Mouse (Mus musculus) megakaryocyte, adult 5-6 weeks (primary cell): ENCODE measurements around the gene Zbtb7b. TPM values are rescaled to one million over a fixed set of nuclear protein-coding genes. Genes with fewer than 3 reads are reported as not detected.
A peak's percentile ranks its signal among the peaks of the same experiment; 100 is the strongest.
"Not testable (repeated sequence)": the region's sequence is repeated elsewhere in the genome, so short reads cannot be mapped to it uniquely, and the experiment has no call there.

Experiments used
- ATAC-seq: 2 replicates; pipeline ENCODE4 v1.8.0; 2016; ENCODE audit warnings: mild to moderate bottlenecking, inconsistent platforms; ENCODE audit not compliant: poor library complexity, severe bottlenecking
- total RNA-seq, 2 experiments: library from RNA; stranded (forward) in 1 of 2; stranded (reverse) in 1 of 2; fragments of 153-499, 151-499 nt in 1 of 2; fragments of 221-1000, 200-1000 nt in 1 of 2; gene quantifications; 2 replicates each; pipeline versions ENCODE4 v1.2.3 to v1.2.4; 2015 to 2017

Gene Zbtb7b
- total RNA-seq (2015): 38.9 and 41.1 TPM in 2 replicates
- total RNA-seq (2017): 63.8 and 71.3 TPM in 2 replicates

GRCm38 (mm10) chr3:89394006-89394893 is at the start of gene Zbtb7b:
TSS of gene Zbtb7b (minus strand) at chr3:89394776.
- peak; percentile 58 for ATAC-seq

GRCm38 (mm10) chr3:89440691-89441090 is 46.1 kb upstream of the Zbtb7b start:
- ATAC-seq: no peak

GRCm38 (mm10) chr3:89437269-89437668 is 42.7 kb upstream of the Zbtb7b start:
- peak; percentile 38 for ATAC-seq

DNA sequence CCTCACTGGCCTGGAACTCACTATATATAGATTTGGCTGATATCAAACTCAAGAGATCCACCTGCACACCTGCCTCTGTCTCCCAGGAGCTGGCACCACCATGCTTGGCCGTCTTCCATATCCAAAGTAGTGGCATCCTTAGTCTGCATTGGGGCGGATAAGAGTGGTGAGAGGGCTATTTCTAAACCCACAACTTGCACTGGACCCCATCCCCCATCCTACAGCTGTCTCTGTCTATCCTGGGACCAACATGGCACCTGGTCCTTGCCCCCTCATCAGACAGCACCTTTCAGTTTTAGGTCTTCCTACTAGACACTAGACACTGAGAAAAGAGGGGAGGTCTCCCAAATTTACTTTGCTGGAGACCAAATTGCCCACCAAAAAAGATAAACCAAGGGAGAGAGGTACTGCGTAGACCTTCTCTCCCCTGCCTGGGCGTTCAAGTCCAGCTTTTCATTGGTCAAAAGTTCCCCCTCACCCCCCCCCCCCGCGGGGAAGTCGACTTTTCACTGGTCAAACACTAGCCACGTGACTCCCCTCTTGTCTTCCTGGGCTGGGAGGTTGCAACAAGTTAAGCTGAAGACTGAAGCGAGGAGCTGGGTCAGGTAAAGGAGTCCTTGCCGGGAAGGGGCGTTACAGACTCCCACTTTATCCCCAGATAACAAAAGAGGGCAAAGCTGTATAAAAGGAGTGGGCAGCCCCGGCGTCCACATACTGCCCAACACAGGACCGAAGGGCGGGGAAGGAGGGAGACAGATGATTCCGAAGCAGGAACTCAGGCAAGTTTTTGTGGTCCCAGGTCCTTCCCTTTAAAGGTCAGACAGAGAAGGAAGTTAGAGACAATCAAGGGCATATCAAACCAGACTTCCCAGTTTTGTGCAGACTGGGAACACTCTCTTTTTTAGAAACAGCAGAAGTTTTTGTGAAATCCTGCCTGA is 41.9 kb upstream of the Zbtb7b start, which contains the start of gene Pbxip1:
Gene Pbxip1 (plus strand): TSS at position 531 of the 938 bp plus-strand sequence.
- ATAC-seq: peak; percentile 89

GRCm38 (mm10) chr3:89435041-89435440 is 40.5 kb upstream of the Zbtb7b start:
- ATAC-seq: no peak

DNA sequence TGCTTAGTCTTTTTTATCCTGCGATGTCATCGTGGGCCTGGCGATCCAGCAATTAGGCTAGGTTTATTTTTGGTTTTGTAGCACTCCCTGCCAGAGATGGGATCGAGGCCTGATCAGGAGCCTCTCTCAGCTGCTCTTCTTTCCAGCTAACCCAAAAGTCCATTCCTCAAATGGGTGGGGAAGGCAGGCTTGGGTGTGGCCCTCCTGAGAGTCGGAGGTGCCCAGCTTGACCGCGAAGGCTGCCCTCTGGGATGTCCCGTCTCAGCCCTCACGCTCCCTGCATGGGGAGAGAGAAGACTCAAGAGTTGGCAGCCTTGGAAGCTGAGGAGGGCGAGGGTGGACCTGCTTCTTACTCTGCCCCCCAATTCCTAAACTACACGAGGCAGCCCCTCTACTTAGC is 40.0 kb upstream of the Zbtb7b start:
- ATAC-seq: no peak

- ATAC-seq: no peak
Measured at GRCm38 (mm10) chr3:89432606-89433005, 38.0 kb upstream of the Zbtb7b start.

- ATAC-seq: peak; percentile 100
Measured at GRCm38 (mm10) chr3:89430171-89431159, 35.9 kb upstream of the Zbtb7b start, which contains the start of gene Pygo2. TSS of gene Pygo2 (plus strand) at chr3:89430214.

DNA sequence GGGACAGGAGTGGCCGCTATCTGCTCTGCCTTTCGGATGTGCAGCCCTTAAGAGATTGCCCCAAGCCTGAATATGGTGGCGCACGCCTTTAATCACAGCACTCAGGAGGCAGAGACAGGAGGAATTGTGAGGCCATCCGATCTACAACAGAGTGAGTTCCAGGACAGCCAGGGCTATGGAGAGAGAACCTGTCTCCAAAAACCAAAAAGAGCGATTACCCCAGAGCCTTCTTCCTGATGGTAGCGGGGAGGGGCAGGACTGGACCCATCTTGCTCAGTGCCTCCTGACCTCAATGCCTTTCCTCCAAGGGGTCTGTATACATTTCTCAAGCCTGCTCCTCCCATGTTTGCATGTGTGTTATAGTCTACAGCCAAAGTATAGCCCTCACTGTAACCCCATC is 34.4 kb upstream of the Zbtb7b start:
- not testable (repeated sequence) for ATAC-seq

- no peak for ATAC-seq
Measured at GRCm38 (mm10) chr3:89425876-89426275, 31.3 kb upstream of the Zbtb7b start.

- no peak for ATAC-seq
Measured at GRCm38 (mm10) chr3:89425141-89425525, 30.6 kb upstream of the Zbtb7b start.

GRCm38 (mm10) chr3:89424416-89425140 is 30.0 kb upstream of the Zbtb7b start:
- ATAC-seq: no peak

DNA sequence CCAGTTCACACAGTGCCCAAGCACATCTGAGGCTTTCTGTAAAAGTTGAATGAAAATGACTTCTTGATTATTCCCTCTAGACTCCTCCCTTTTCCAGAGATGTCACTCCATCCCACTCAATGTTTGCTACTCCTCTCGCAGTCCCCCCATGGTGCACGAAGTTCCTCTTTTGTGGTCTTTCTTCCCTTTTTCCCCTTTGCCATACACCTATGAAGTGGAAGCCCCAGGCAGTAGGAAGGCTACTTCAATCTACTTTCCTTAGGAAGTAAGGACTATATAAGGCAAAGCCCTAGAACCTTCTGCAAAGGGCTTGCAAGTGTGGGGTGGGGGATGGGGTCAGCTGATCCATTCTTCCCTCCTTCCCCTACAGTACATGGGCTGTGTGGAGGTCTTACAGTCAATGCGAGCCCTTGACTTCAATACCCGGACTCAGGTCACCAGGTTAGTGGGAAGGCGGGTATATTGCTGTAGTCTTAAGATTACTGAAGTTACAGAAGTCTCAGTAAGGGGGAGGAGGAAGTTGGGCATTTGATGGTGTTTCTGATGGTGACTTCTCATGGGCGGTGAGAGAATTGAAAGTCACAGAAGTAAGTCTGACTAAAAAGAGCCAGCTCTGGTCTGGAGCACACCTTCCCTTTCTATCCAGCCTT is 28.1 kb upstream of the Zbtb7b start:
- no peak for ATAC-seq

DNA sequence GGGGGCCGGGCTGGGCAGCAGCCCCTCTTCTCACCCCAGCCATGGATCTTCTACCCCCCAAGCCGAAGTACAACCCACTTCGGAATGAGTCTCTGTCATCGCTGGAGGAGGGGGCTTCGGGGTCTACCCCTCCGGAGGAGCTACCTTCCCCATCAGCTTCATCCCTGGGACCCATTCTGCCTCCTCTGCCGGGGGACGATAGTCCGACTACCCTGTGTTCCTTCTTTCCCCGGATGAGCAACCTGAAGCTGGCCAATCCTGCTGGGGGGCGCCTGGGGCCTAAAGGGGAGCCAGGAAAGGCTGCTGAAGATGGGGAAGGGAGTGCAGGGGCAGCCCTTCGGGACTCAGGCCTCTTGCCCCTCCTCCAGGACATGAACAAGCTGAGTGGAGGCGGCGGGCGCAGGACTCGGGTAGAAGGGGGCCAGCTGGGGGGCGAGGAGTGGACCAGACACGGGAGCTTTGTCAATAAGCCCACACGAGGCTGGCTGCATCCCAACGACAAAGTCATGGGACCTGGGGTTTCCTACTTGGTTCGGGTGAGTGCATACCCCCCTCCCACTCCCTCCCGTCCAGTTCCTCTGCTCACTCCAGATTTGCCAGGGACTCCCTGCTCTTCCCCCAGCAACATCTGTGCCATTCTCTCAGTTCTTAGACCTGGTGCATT is 27.4 kb upstream of the Zbtb7b start:
- ATAC-seq: no peak

GRCm38 (mm10) chr3:89421002-89421774 is 26.6 kb upstream of the Zbtb7b start:
- peak; percentile 50 for ATAC-seq

DNA sequence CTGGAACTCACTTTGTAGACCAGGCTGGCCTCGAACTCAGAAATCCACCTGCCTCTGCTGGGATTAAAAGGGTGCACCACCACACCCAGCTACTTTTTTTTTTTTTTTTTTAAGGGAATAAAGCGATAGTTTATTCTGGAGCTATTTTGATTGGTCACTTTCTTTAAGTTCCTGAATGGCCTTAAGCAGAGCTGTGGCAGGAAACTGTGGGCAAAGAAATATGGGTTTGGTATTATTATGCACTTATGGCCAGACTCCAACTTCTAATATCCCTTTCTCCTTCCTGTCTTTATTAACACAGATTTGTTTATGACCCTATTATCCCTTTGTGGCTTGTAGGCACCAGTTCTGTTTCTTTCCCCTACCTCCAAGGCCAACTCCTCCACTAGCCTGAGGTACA is 25.8 kb upstream of the Zbtb7b start:
- no peak for ATAC-seq

GRCm38 (mm10) chr3:89419981-89420380 is 25.4 kb upstream of the Zbtb7b start:
- ATAC-seq: no peak

DNA sequence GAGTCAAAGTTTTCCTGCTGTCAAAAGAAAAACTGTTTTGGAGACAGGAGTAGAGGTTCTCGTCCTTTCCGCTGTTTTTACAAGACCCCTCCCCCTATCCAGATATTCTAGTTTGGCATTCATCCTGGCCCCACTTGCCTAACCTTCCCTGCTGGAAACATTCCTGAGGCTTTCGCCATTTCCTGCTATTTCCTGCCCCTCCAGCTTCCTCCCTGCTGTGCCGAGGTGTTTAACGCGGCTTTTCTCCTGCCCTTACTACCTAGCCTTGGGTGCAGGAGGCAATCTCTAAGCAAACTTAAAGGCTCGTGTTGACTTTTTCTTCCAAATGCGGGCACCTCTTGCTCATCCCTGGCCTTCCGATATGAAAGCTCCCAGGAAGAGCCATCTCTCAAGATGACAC is 25.0 kb upstream of the Zbtb7b start:
- ATAC-seq: no peak
